Mouse (Mus musculus): ENCODE measurements around the gene Slf1.

GRCm38 (mm10) chr13:77063221-77063620 lies 72.1 kb downstream of the Slf1 start:
- TF ChIP-seq CTCF (conservative IDR thresholded peaks at IDR 0.05; ENCODE audit: low read length) (no peak), POU5F1 (IDR thresholded peaks at IDR 0.05; ENCODE audit: borderline replicate concordance, low read length) (no peak)

Data from E14TG2a.4 (cell line).